Mouse (Mus musculus) forebrain, embryonic 15.5 days (tissue): ENCODE measurements at regions not wholly inside any gene's neighbourhood (a gene's known extent, or its start where the extent isn't known, plus 50 kb on each side); places are given as distances from the start of the nearest gene placed in this dataset.

Experiments used
- ATAC-seq: fragments of 200-750 bp; cut with Nextera tagmentation; replicated peaks from 2 replicates; pipeline ENCODE4 v1.8.0; 2017; ENCODE audit warnings: mild to moderate bottlenecking, moderate TSS enrichment, moderate library complexity
- H3K27ac ChIP-seq: fragments of 300-500 bp; sonication (generic); replicated peaks from 2 replicates; pipeline ENCODE4 v1.5.1; 2015; ENCODE audit warnings: mild to moderate bottlenecking, inconsistent platforms
- H3K27me3 ChIP-seq: fragments of 300-500 bp; sonication (generic); 2 replicates; pipeline ENCODE4 v1.6.1; 2015; ENCODE audit warnings: inconsistent platforms
- H3K36me3 ChIP-seq: fragments of 300-500 bp; sonication (generic); 2 replicates; pipeline ENCODE4 v1.6.1; 2015; ENCODE audit warnings: mild to moderate bottlenecking, inconsistent platforms
- H3K4me1 ChIP-seq: fragments of 300-500 bp; sonication (generic); 2 replicates; pipeline ENCODE4 v1.6.1; 2015; ENCODE audit warnings: inconsistent platforms
- H3K4me2 ChIP-seq: fragments of 300-500 bp; sonication (generic); replicated peaks from 2 replicates; pipeline ENCODE4 v1.6.1; 2015; ENCODE audit warnings: mild to moderate bottlenecking, inconsistent platforms
- H3K4me3 ChIP-seq: fragments of 300-500 bp; sonication (generic); 2 replicates; pipeline ENCODE4 v1.5.1; 2015; ENCODE audit warnings: mild to moderate bottlenecking, inconsistent platforms
- H3K9ac ChIP-seq: fragments of 300-500 bp; sonication (generic); replicated peaks from 2 replicates; pipeline ENCODE4 v1.6.1; 2015; ENCODE audit warnings: mild to moderate bottlenecking, inconsistent platforms
- H3K9me3 ChIP-seq: fragments of 300-500 bp; sonication (generic); 2 replicates; pipeline ENCODE4 v1.6.1; 2016; ENCODE audit warnings: inconsistent platforms
- WGBS: fragments of 180-500 bp; shearing (Covaris S2); methylation state at CpG from one replicate; pipeline ENCODE4 v1.1.7; 2015; ENCODE audit warnings: mixed read lengths; 5-methylcytosine and 5-hydroxymethylcytosine counted together

GRCm38 (mm10) chr4:5071243-5071642 lies 278.1 kb upstream of the Impad1 start:
- Histone ChIP-seq H3K9me3 (no peaks in the 10 kb centered on the region), H3K4me2 (no peak overlapping the region), H3K36me3 (no peaks in the 10 kb centered on the region), H3K4me1 (no peaks in the 10 kb centered on the region), H3K9ac (no peak overlapping the region), H3K27ac (no peak overlapping the region), H3K27me3 (no peaks in the 10 kb centered on the region), H3K4me3 (no peak overlapping the region)
- 56% methylated on average over 4 of the region's 4 CpGs for WGBS
- peak; percentile 41 for ATAC-seq

GRCm38 (mm10) chr4:5059290-5059955 lies 266.3 kb upstream of the Impad1 start:
- WGBS, result 20% methylated on average over 2 of the region's 2 CpGs
- no peak overlapping the region for H3K9ac ChIP-seq
- no peaks in the 10 kb centered on the region for H3K36me3 ChIP-seq
- no peak overlapping the region for H3K27ac ChIP-seq
- H3K9me3 ChIP-seq, result no peaks in the 10 kb centered on the region
- H3K4me2 ChIP-seq, result no peak overlapping the region
- peak; percentile 68; the same call in 1 of the 2 replicates for ATAC-seq
- no peak overlapping the region for H3K4me3 ChIP-seq
- no peaks in the 10 kb centered on the region for H3K4me1 ChIP-seq
- no peaks in the 10 kb centered on the region for H3K27me3 ChIP-seq

GRCm38 (mm10) chr4:5029929-5030328 lies 236.8 kb upstream of the Impad1 start:
- WGBS, result 72% methylated on average over 2 of the region's 2 CpGs
- Histone ChIP-seq H3K4me2 (no peak overlapping the region), H3K9me3 (no peaks in the 10 kb centered on the region), H3K36me3 (no peaks in the 10 kb centered on the region), H3K4me1 (no peaks in the 10 kb centered on the region), H3K27me3 (no peaks in the 10 kb centered on the region), H3K27ac (no peak overlapping the region), H3K9ac (no peak overlapping the region), H3K4me3 (no peak overlapping the region)
- no peak for ATAC-seq

- Histone ChIP-seq H3K9ac (no peak overlapping the region), H3K27me3 (no peaks in the 10 kb centered on the region), H3K9me3 (no peaks in the 10 kb centered on the region), H3K4me1 (no peaks in the 10 kb centered on the region), H3K27ac (no peak overlapping the region), H3K4me3 (no peak overlapping the region), H3K36me3 (no peaks in the 10 kb centered on the region), H3K4me2 (no peak overlapping the region)
- 82% methylated on average over 4 of the region's 4 CpGs for WGBS
- ATAC-seq, result no peak
Measured at GRCm38 (mm10) chr4:4987491-4987890, 194.3 kb upstream of the Impad1 start.

GRCm38 (mm10) chr4:4983474-4984194 lies 190.5 kb upstream of the Impad1 start:
- no peaks in the 10 kb centered on the region for H3K27me3 ChIP-seq
- ATAC-seq, result no peak
- WGBS, result 73% methylated on average over 1 of the region's 1 CpGs
- no peak overlapping the region for H3K27ac ChIP-seq
- H3K4me3 ChIP-seq, result no peak overlapping the region
- no peaks in the 10 kb centered on the region for H3K9me3 ChIP-seq
- no peak overlapping the region for H3K9ac ChIP-seq
- no peaks in the 10 kb centered on the region for H3K36me3 ChIP-seq
- no peaks in the 10 kb centered on the region for H3K4me1 ChIP-seq
- no peak overlapping the region for H3K4me2 ChIP-seq

- Histone ChIP-seq H3K9me3 (no peaks in the 10 kb centered on the region), H3K4me1 (no peaks in the 10 kb centered on the region), H3K9ac (no peak overlapping the region), H3K4me2 (no peak overlapping the region), H3K36me3 (no peaks in the 10 kb centered on the region), H3K4me3 (no peak overlapping the region), H3K27ac (no peak overlapping the region), H3K27me3 (no peaks in the 10 kb centered on the region)
- WGBS, result 72% methylated on average over 2 of the region's 2 CpGs
- no peak for ATAC-seq
Measured at GRCm38 (mm10) chr4:4971800-4972319, 178.7 kb upstream of the Impad1 start.

GRCm38 (mm10) chr4:4948956-4949355 lies 155.8 kb upstream of the Impad1 start:
- no peaks in the 10 kb centered on the region for H3K9me3 ChIP-seq
- H3K27ac ChIP-seq, result 0 out of 2 replicates have a peak overlapping the region, but pooled peaks have one; percentile 27
- H3K4me3 ChIP-seq, result no peak overlapping the region
- no peak overlapping the region for H3K4me2 ChIP-seq
- H3K4me1 ChIP-seq, result peaks cover 4% of the 10 kb centered on the region; the same call in 1 of the 2 replicates
- H3K27me3 ChIP-seq, result no peaks in the 10 kb centered on the region
- no peaks in the 10 kb centered on the region for H3K36me3 ChIP-seq
- 51% methylated on average over 1 of the region's 1 CpGs for WGBS
- peak; percentile 92 for ATAC-seq
- no peak overlapping the region for H3K9ac ChIP-seq

GRCm38 (mm10) chr4:4944498-4944897 lies 151.3 kb upstream of the Impad1 start:
- Histone ChIP-seq H3K27ac (no peak overlapping the region), H3K9ac (no peak overlapping the region), H3K4me2 (no peak overlapping the region), H3K9me3 (no peaks in the 10 kb centered on the region), H3K27me3 (no peaks in the 10 kb centered on the region), H3K4me3 (no peak overlapping the region), H3K36me3 (no peaks in the 10 kb centered on the region), H3K4me1 (peaks cover 4% of the 10 kb centered on the region; the same call in 1 of the 2 replicates)
- no peak for ATAC-seq

GRCm38 (mm10) chr4:4925741-4926140 lies 132.6 kb upstream of the Impad1 start:
- H3K36me3 ChIP-seq, result no peaks in the 10 kb centered on the region
- H3K27me3 ChIP-seq, result no peaks in the 10 kb centered on the region
- no peak overlapping the region for H3K27ac ChIP-seq
- H3K9ac ChIP-seq, result no peak overlapping the region
- ATAC-seq, result no peak
- H3K4me1 ChIP-seq, result no peaks in the 10 kb centered on the region
- H3K4me3 ChIP-seq, result no peak overlapping the region
- no peaks in the 10 kb centered on the region for H3K9me3 ChIP-seq
- H3K4me2 ChIP-seq, result no peak overlapping the region

- no peaks in the 10 kb centered on the region for H3K4me1 ChIP-seq
- no peak overlapping the region for H3K9ac ChIP-seq
- ATAC-seq, result no peak
- H3K27ac ChIP-seq, result no peak overlapping the region
- no peaks in the 10 kb centered on the region for H3K36me3 ChIP-seq
- no peak overlapping the region for H3K4me2 ChIP-seq
- 91% methylated on average over 1 of the region's 1 CpGs for WGBS
- H3K9me3 ChIP-seq, result no peaks in the 10 kb centered on the region
- H3K4me3 ChIP-seq, result no peak overlapping the region
- no peaks in the 10 kb centered on the region for H3K27me3 ChIP-seq
Measured at GRCm38 (mm10) chr4:4920256-4920655, 127.1 kb upstream of the Impad1 start.

- Histone ChIP-seq H3K4me1 (no peaks in the 10 kb centered on the region), H3K36me3 (no peaks in the 10 kb centered on the region), H3K27me3 (no peaks in the 10 kb centered on the region), H3K9me3 (no peaks in the 10 kb centered on the region), H3K27ac (no peak overlapping the region), H3K4me3 (no peak overlapping the region), H3K9ac (no peak overlapping the region), H3K4me2 (no peak overlapping the region)
- ATAC-seq, result peak; percentile 53; the same call in 1 of the 2 replicates
Measured at GRCm38 (mm10) chr4:4875257-4875656, 82.1 kb upstream of the Impad1 start.

- 91% methylated on average over 2 of the region's 2 CpGs for WGBS
- H3K9ac ChIP-seq, result no peak overlapping the region
- H3K4me2 ChIP-seq, result no peak overlapping the region
- no peaks in the 10 kb centered on the region for H3K27me3 ChIP-seq
- ATAC-seq, result no peak
- no peaks in the 10 kb centered on the region for H3K4me1 ChIP-seq
- no peak overlapping the region for H3K4me3 ChIP-seq
- no peak overlapping the region for H3K27ac ChIP-seq
- H3K36me3 ChIP-seq, result no peaks in the 10 kb centered on the region
- H3K9me3 ChIP-seq, result no peaks in the 10 kb centered on the region
Measured at GRCm38 (mm10) chr4:4858345-4858744, 65.2 kb upstream of the Impad1 start.
